24 mouse cellular contexts compared by ENCODE assay signal in the genomic region with DNA sequence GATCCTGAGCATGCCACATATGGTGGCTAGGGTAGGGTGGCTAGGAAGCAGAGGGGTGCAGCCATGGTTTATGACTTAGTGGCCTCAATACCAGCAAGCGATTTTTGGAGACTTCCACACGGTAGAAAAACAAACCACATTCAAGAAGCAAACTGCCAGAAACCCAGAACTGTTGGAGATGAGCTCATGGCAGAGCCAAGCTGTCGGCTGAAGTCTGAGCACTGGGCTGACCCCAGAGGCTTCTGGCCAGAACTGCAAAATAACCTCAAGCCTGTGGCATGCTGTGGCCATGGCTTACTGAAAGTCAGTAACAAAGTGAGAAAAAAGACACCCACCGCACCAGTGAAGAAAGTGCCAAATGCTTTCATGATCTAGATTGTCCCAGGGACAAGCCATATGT.
DNase-seq lines count a peak whose midpoint lies in the region; TF ChIP-seq lines count a peak whose summit lies in the region.
"Had no signal": no experiment of that assay in that cellular context is flagged by ENCODE, and none has a peak within 500 bp of the region (broad histone marks: within the 10 kb centered on the region; RNA-seq: fewer than 3 reads in every experiment).

No protein-coding gene starts in this region.

- no peak overlapping the region for H3K4me3 ChIP-seq in gastrocnemius, adult 2 months
- no peak overlapping the region for H3K4me3 ChIP-seq in left cerebral cortex, adult 2 months
- H3K4me3 ChIP-seq: embryonic facial prominence, embryonic 10.5 days; embryonic facial prominence, embryonic 15.5 days; forebrain, embryonic 15.5 days; heart, embryonic 12.5 days; intestine, embryonic 15.5 days; limb, embryonic 12.5 days; liver, embryonic 15.5 days; megakaryocyte, embryonic 14.5 days had no signal

- intact Hi-C loops in gastrocnemius, adult 2 months (cut with DNase I) = no loop called here
- intact Hi-C loops in gastrocnemius, postnatal 36 days (cut with DNase I) = no loop called here
- intact Hi-C loops in left cerebral cortex, adult 2 months (cut with DNase I) = no loop called here
- intact Hi-C loops in left cerebral cortex, postnatal 36 days (cut with DNase I) = no loop called here

- no peak overlapping the region for H3K27ac ChIP-seq in gastrocnemius, adult 2 months
- H3K27ac ChIP-seq in left cerebral cortex, adult 2 months = peak overlapping the region; percentile 10; the same call in 1 of the 2 replicates
- H3K27ac ChIP-seq: embryonic facial prominence, embryonic 10.5 days; embryonic facial prominence, embryonic 15.5 days; forebrain, embryonic 15.5 days; hindbrain, postnatal 0 days; intestine, embryonic 15.5 days; limb, embryonic 12.5 days; liver, embryonic 15.5 days had no signal

- no peak for TF ChIP-seq CTCF in gastrocnemius, adult 2 months (IDR thresholded peaks at IDR 0.05)
- TF ChIP-seq CTCF in left cerebral cortex, adult 2 months (IDR thresholded peaks at IDR 0.05) = no peak

- DNase-seq in gastrocnemius, adult 2 months = peak; percentile 27
- DNase-seq in gastrocnemius, postnatal 36 days = no peak
- DNase-seq in left cerebral cortex, adult 2 months (ENCODE audit: extremely low spot score in 1 of 2, low spot score in 2 of 2) = no peak
- no peak for DNase-seq in left cerebral cortex, postnatal 36 days (ENCODE audit: low spot score in 2 of 2)
- DNase-seq in 3T3-L1 (ENCODE audit: low read depth, low spot score) = peak; percentile 18
- DNase-seq in lung, postnatal 25 days (ENCODE audit: low spot score) = peak; percentile 8
- DNase-seq in urinary bladder, postnatal 36 days (ENCODE audit: low spot score in 2 of 2) = no peak
- no peak for DNase-seq in layer of hippocampus, adult 8-10 months (ENCODE audit: low spot score in 2 of 2)
- DNase-seq: adrenal gland, adult 2 months; adrenal gland, postnatal 36 days; cerebellum, adult 18-20 months; cerebellum, postnatal 25 days; kidney, adult 2 months; kidney, postnatal 36 days; midbrain, embryonic 14.5 days had no signal

Comparison
In these comparisons a context has a peak if more than half of its experiments do, and no peak if none do; other contexts are left out.
1. DNase-seq: peak in gastrocnemius, adult 2 months (single experiment), 3T3-L1 (single experiment) and lung, postnatal 25 days (single experiment); none in gastrocnemius, postnatal 36 days (0 of 2), left cerebral cortex, adult 2 months (0 of 2), left cerebral cortex, postnatal 36 days (0 of 2), urinary bladder, postnatal 36 days (0 of 2) and layer of hippocampus, adult 8-10 months (0 of 2).